Mouse (Mus musculus): Measurements from ENCODE around the gene Kdm1b. TPM values are rescaled to one million over a fixed set of nuclear protein-coding genes. Genes with fewer than 3 reads are reported as not detected.

Kdm1b gene
- total and polyA plus RNA-seq, 3 experiments: 9.6 to 12.6 TPM; not detected in 1

DNA sequence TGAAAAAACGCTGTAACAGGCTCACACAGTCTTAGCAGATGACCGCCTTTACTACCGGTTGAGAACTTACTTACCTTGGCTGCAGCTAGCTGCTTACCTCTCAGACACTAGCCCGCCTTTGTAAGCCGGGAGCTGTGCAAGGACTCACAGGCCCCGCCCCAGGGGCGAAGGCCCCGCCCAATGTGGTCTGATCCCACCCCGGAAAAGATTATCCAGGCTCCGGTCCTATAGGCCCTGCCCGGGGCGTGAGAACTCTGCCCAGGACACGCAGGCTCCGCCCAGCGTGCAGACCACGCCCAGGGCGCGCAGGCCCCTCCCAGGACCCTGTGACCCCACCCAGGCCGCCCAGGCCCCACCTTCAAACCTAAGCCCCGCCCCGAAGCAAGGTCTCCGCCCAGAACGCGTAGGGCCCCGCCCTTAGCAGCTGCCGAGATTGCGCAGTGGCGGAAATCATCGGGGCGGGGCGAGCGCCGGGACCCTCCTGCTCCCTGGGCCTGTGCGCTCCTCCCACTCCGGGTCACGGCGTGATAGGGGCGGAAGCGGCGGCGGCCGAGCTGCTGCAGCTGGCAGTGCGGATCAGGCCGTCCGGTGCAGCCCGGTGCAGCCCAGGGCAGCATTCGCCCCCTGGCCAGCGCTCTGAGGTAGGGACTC, at the start of gene Kdm1b (continued):
- peak; percentile 94 for TF ChIP-seq NRF1 (IDR thresholded peaks at IDR 0.05; ENCODE audit: insufficient read depth, low read depth, low read length, poor library complexity, severe bottlenecking)
- TF ChIP-seq ETS1 (IDR thresholded peaks at IDR 0.05; ENCODE audit: low read depth, low read length): 0 out of 2 replicates have a peak, but pooled peaks have one; percentile 14
- no peak for TF ChIP-seq MAFK (IDR thresholded peaks at IDR 0.05; ENCODE audit: borderline replicate concordance, low read depth, low read length)
- no peak for TF ChIP-seq CHD2 (IDR thresholded peaks at IDR 0.05; ENCODE audit: low read length)

DNA sequence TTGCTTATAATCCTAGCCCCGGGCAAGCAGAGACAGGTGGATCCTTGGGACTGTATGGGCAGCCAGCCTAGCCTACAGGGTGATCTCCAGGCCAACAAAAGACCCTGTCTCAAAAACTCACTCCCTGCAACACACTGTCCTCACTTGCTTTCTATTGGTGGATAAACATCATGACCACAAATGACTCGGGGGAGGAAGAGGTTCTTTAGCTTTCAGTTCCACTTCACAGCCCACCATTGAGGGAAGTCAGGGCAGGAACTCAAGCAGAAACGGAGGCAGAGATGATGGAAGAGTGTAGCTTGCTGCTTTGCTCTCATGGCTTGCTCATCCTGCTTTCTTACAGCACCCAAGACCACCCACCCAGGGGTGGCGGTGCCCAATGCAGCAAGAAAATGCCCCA, 45.9 kb upstream of the Kdm1b start:
- H3K36me3 ChIP-seq (ENCODE audit: control insufficient read depth in 1 of 2, insufficient read depth in 2 of 2, low read length in 2 of 2): no peaks in the 10 kb centered on the region
- TF ChIP-seq ZC3H11A (IDR thresholded peaks at IDR 0.05; ENCODE audit: low read depth, low read length) (no peak), MYB (IDR thresholded peaks at IDR 0.05; ENCODE audit: low read depth, low read length) (no peak), EP300 (IDR thresholded peaks at IDR 0.05; ENCODE audit: low read depth in 1 of 2, low read length in 2 of 2) (no peak)
- no peak overlapping the region for H3K9ac ChIP-seq (ENCODE audit: control insufficient read depth, low read depth, low read length, poor library complexity, severe bottlenecking)
- no peak overlapping the region for H3K4me3 ChIP-seq (ENCODE audit: control insufficient read depth in 1 of 2, insufficient read depth in 1 of 2, low read depth in 2 of 2, low read length in 2 of 2)
- no peaks in the 10 kb centered on the region for H3K9me3 ChIP-seq (replicated peaks; ENCODE audit: insufficient read depth, low read length)
- no peak overlapping the region for H3K27ac ChIP-seq (ENCODE audit: control insufficient read depth, low read depth, low read length)
- H3K79me2 ChIP-seq (ENCODE audit: control insufficient read depth, insufficient read depth, low read length, poor library complexity): no peaks in the 10 kb centered on the region
- DNase-seq (ENCODE audit: low read depth, low spot score): no peak
- no peaks in the 10 kb centered on the region for H3K4me1 ChIP-seq (ENCODE audit: control insufficient read depth in 1 of 2, insufficient read depth in 2 of 2, low read length in 2 of 2)
- H3K27me3 ChIP-seq (ENCODE audit: control insufficient read depth in 1 of 2, insufficient read depth in 2 of 2, low read length in 2 of 2): no peaks in the 10 kb centered on the region

DNA sequence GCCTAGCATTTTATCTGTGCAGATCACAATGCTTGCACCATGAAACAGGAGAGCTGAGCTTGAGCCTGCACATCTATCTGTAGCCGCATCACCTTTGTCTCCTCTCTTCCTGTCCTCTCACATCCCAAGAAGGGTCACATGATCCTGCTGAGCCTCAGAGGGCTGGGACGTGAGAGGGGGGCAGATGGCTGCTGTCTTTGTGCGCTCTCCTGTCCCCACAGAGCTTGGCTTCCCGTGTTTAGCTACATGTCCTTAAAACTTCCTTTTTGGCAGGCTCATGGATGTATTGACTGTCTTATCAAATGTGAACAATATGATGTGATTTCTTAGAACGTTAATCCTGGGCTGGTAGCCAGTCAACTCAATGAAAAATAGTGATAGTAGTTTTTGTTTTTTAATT, 43.8 kb upstream of the Kdm1b start:
- no peaks in the 10 kb centered on the region for H3K79me2 ChIP-seq (ENCODE audit: control insufficient read depth, insufficient read depth, low read length, poor library complexity)
- no peaks in the 10 kb centered on the region for H3K4me1 ChIP-seq (ENCODE audit: control insufficient read depth in 1 of 2, insufficient read depth in 2 of 2, low read length in 2 of 2)
- no peaks in the 10 kb centered on the region for H3K9me3 ChIP-seq (replicated peaks; ENCODE audit: insufficient read depth, low read length)
- H3K4me3 ChIP-seq (ENCODE audit: control insufficient read depth in 1 of 2, insufficient read depth in 1 of 2, low read depth in 2 of 2, low read length in 2 of 2): no peak overlapping the region
- no peak overlapping the region for H3K27ac ChIP-seq (ENCODE audit: control insufficient read depth, low read depth, low read length)
- no peaks in the 10 kb centered on the region for H3K27me3 ChIP-seq (ENCODE audit: control insufficient read depth in 1 of 2, insufficient read depth in 2 of 2, low read length in 2 of 2)
- no peak for DNase-seq (ENCODE audit: low read depth, low spot score)
- no peak overlapping the region for H3K9ac ChIP-seq (ENCODE audit: control insufficient read depth, low read depth, low read length, poor library complexity, severe bottlenecking)
- H3K36me3 ChIP-seq (ENCODE audit: control insufficient read depth in 1 of 2, insufficient read depth in 2 of 2, low read length in 2 of 2): no peaks in the 10 kb centered on the region
- TF ChIP-seq POLR2AphosphoS2 (IDR thresholded peaks at IDR 0.05; ENCODE audit: low read length) (no peak), HCFC1 (IDR thresholded peaks at IDR 0.05; ENCODE audit: low read depth, low read length) (no peak), ETS1 (IDR thresholded peaks at IDR 0.05; ENCODE audit: low read depth, low read length) (no peak), CHD2 (IDR thresholded peaks at IDR 0.05; ENCODE audit: low read length) (no peak), ZNF384 (IDR thresholded peaks at IDR 0.05; ENCODE audit: low read depth, low read length) (no peak), RAD21 (IDR thresholded peaks at IDR 0.05; ENCODE audit: low read depth, low read length) (no peak), ZC3H11A (IDR thresholded peaks at IDR 0.05; ENCODE audit: low read depth, low read length) (no peak), CHD1 (IDR thresholded peaks at IDR 0.05; ENCODE audit: low read depth, low read length) (no peak), CTCF (IDR thresholded peaks at IDR 0.05 in 2 of 3, conservative IDR thresholded peaks at IDR 0.05 in 1 of 3; ENCODE audit: control insufficient read depth in 1 of 3, insufficient read depth in 1 of 3, low read depth in 2 of 3, low read length in 3 of 3, poor library complexity in 1 of 3, severe bottlenecking in 1 of 3) (no peak)
